Mouse (Mus musculus) layer of hippocampus, adult 11-12 months (tissue): Measurements from ENCODE around the gene Lpcat4.
A peak's percentile ranks its signal among the peaks of the same experiment; 100 is the strongest.
"Not testable (repeated sequence)": the region's sequence is repeated elsewhere in the genome, so short reads cannot be mapped to it uniquely, and the experiment has no call there.

ENCODE experiments used
- DNase-seq: peaks from one replicate; pipeline ENCODE4 v3.0.0; 2022; ENCODE audit warnings: low spot score

Lpcat4 gene

GRCm38 (mm10) chr2:112261748-112262653 lies 22.7 kb downstream of the Lpcat4 start, which contains the start of gene Nop10:
TSS of gene Nop10 (plus strand) at chr2:112261926.
- peak; percentile 92 for DNase-seq

GRCm38 (mm10) chr2:112262779-112263295 lies 23.6 kb downstream of the Lpcat4 start:
- no peak for DNase-seq

DNA sequence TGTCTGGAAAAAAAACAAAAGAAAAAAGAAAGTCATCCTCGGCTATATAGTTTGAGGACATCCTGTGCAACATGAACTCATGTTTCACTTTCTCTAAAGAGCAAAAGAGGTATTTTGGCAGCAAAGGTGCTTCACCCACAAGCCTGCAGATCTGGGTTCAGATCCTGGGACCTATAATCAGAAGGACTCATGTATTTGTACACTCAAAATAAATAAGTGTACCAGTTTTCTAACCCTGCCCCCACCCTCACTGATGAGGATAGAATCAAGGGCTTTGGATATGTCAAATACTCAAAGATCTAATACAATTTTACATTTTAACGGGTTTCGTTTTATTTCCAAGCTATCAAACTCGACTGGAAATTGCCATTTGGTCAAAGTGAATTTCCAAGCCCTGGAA lies 25.1 kb downstream of the Lpcat4 start:
- no peak for DNase-seq

GRCm38 (mm10) chr2:112265448-112266241 lies 26.4 kb downstream of the Lpcat4 start, which contains the start of gene Slc12a6:
TSS of gene Slc12a6 (plus strand) at chr2:112265825.
- DNase-seq = peak; percentile 92

- DNase-seq = peak; percentile 54
These were observed 26.9 kb downstream of the Lpcat4 start, which contains the start of gene Gm21985 for GRCm38 (mm10) chr2:112266242-112266592. TSS of gene Gm21985 (plus strand) at chr2:112266314.

DNA sequence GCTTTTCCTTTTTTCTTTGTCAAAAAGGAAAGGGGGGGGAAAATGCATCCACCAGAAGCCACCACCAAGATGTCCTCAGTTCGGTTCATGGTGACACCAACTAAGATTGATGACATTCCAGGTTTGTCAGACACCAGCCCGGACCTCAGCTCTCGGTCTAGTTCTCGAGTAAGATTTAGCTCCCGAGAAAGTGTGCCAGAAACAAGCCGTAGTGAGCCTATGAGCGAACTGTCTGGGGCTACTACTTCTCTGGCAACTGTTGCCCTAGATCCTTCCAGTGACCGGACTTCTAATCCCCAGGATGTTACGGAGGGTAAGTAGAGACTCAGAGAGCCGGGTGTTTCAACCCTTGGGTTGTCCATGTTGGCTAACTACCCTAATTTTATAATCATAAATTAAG lies 27.5 kb downstream of the Lpcat4 start:
- DNase-seq = no peak

- no peak for DNase-seq
These were observed 28.4 kb downstream of the Lpcat4 start for GRCm38 (mm10) chr2:112267547-112268269.

- no peak for DNase-seq
These were observed 30.7 kb downstream of the Lpcat4 start for GRCm38 (mm10) chr2:112270011-112270410.

GRCm38 (mm10) chr2:112272909-112273308 lies 33.6 kb downstream of the Lpcat4 start:
- no peak for DNase-seq

DNA sequence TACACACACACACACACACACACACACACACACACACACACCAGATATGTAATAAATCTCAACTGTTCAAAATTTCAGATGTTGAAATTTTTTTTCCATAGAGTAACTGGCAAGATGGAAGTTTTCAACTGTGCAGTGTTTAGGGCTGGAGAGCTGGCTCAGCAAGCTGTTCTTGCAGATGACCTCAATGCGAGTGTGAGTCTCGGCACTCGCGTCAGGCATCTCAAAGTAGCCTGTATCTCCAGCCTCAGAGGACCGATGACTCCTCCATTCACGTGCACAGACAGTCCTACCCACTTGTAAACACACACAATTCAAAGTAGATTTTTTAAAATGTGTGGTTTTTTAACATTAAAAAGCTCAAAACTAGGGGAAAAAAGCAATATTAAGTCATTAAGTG lies 34.2 kb downstream of the Lpcat4 start:
- DNase-seq = no peak

DNA sequence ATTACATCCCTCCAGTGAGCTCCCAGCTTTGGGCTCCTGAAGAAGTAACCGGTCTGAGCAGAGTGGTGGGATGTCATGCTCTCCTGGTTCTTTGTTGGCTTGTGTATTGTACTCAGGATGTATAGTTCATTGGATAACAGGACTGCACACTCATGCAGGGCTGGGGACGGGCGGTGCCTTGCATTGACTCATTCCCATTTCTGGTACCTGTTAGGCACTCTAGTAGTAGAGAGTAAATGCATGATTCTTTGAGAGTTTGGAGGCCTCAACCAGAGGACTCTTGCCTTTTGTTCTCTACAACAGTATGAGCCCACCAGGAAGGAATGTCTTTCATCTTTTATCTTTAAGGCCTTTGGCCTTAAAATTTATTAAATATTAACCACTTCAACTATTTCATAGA lies 37.6 kb downstream of the Lpcat4 start:
- DNase-seq = no peak

GRCm38 (mm10) chr2:112282846-112283245 lies 43.6 kb downstream of the Lpcat4 start:
- DNase-seq = no peak

- DNase-seq = no peak
These were observed 45.2 kb downstream of the Lpcat4 start for GRCm38 (mm10) chr2:112284363-112285030.

GRCm38 (mm10) chr2:112285031-112285390 lies 45.7 kb downstream of the Lpcat4 start:
- DNase-seq = no peak

DNA sequence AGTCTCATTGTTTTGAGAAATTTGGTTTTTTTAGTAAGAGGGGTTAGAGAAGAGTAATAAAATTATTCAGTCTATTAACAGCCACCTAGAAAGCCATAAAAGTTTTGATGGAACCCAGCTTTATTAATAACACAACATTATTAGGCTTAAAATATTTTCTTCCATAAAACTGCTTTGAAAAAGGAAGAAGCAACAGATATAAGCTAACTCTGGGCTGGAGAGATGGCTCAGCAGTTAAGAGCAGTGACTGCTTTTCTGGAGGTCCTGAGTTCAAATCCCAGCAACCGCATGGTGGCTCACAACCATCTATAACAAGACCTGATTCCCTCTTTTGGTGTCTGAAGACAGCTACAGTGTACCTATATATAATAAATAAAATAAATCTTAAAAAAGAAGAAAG lies 46.8 kb downstream of the Lpcat4 start:
- DNase-seq = not testable (repeated sequence)

- DNase-seq = no peak
These were observed 47.8 kb downstream of the Lpcat4 start for GRCm38 (mm10) chr2:112287059-112287458.

- no peak for DNase-seq
These were observed 50.2 kb downstream of the Lpcat4 start for GRCm38 (mm10) chr2:112289507-112289906.

GRCm38 (mm10) chr2:112292823-112293222 lies 53.6 kb downstream of the Lpcat4 start:
- no peak for DNase-seq

GRCm38 (mm10) chr2:112296211-112296610 lies 56.9 kb downstream of the Lpcat4 start:
- peak; percentile 28 for DNase-seq
